Mouse (Mus musculus) limb, embryonic 11.5 days (tissue): ENCODE data around the gene Uimc1. TPM values are rescaled to one million over a fixed set of nuclear protein-coding genes. Genes with fewer than 3 reads are reported as not detected.
A peak's percentile ranks its signal among the peaks of the same experiment; 100 is the strongest.

Experiments
- ATAC-seq: fragments of 200-750 bp; cut with Nextera tagmentation; 2 replicates; pipeline ENCODE4 v1.8.0; 2017; ENCODE audit warnings: low read depth; ENCODE audit not compliant: insufficient number of reproducible peaks, low FRiP score, low TSS enrichment
- DNase-seq: peaks from one replicate; pipeline ENCODE4 v3.0.0-alpha.2; 2015; ENCODE audit warnings: low spot score
- H3K27ac ChIP-seq: fragments of 300-500 bp; sonication (generic); replicated peaks from 2 replicates; pipeline ENCODE4 v1.5.1; 2014; ENCODE audit warnings: low read depth, mild to moderate bottlenecking, low read length
- H3K27me3 ChIP-seq: fragments of 300-500 bp; sonication (generic); 2 replicates; pipeline ENCODE4 v1.6.1; 2014; ENCODE audit warnings: mild to moderate bottlenecking, low read length, mixed read lengths; ENCODE audit not compliant: control insufficient read depth, insufficient read depth
- H3K36me3 ChIP-seq: fragments of 300-500 bp; sonication (generic); 2 replicates; pipeline ENCODE4 v1.6.1; 2014; ENCODE audit warnings: mild to moderate bottlenecking, low read length, moderate library complexity, mixed read lengths; ENCODE audit not compliant: control insufficient read depth, insufficient read depth
- H3K4me1 ChIP-seq: fragments of 300-500 bp; sonication (generic); 2 replicates; pipeline ENCODE4 v1.6.1; 2014; ENCODE audit warnings: low read length, mixed read lengths; ENCODE audit not compliant: control insufficient read depth, insufficient read depth
- H3K4me2 ChIP-seq: fragments of 300-500 bp; sonication (generic); 2 replicates; pipeline ENCODE4 v1.6.1; 2014; ENCODE audit warnings: low read depth, mild to moderate bottlenecking, moderate library complexity; ENCODE audit not compliant: severe bottlenecking
- H3K4me3 ChIP-seq: fragments of 300-500 bp; sonication (generic); 2 replicates; pipeline ENCODE4 v1.5.1; 2014; ENCODE audit warnings: low read depth, low read length
- H3K9ac ChIP-seq: fragments of 300-500 bp; sonication (generic); 2 replicates; pipeline ENCODE4 v1.6.1; 2014; ENCODE audit warnings: mild to moderate bottlenecking, low read length
- H3K9me3 ChIP-seq: fragments of 300-500 bp; sonication (generic); 2 replicates; pipeline ENCODE4 v1.6.1; 2016; ENCODE audit warnings: low read length; ENCODE audit not compliant: control insufficient read depth
- WGBS: fragments of 180-500 bp; shearing (Covaris S2); extraction: QIAGEN DNeasy Blood & Tissue Kit; methylation state at CpG from one replicate; pipeline ENCODE4 v1.1.7; 2014; 5-methylcytosine and 5-hydroxymethylcytosine counted together
- polyA plus RNA-seq: library from polyadenylated mRNA; unstranded; fragments of >200 nt; fragmentation: Nextera tagmentation; extraction: Ambion mirVana; gene quantifications from 2 replicates; pipeline ENCODE4 v1.2.1, GENCODE M21; 2014

Uimc1 gene
- polyA plus RNA-seq, 1 experiment from 2014 or later, result 32.4 TPM

DNA sequence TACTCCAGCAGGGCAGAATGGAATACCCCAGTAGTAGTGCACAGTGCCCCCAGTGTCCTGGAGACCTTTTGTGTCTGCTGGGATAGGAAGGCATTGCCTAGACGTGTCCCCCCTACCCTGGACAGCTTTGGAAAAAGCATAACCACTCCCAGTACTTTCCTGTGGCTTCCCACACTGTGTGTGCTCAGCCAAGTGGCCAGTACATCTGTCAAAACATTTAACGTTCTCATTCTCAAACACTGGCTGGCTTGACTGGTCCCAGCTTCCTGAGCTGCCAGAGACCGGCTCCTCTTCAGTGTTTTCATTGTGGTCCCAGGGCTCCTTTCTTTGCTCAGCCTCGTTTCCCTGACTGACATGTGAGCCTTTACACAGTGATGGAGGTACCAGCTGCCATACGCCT, 24.5 kb downstream of the Uimc1 start:
- Histone ChIP-seq H3K9me3 (no peaks in the 10 kb centered on the region), H3K4me3 (no peak overlapping the region), H3K27me3 (no peaks in the 10 kb centered on the region), H3K27ac (no peak overlapping the region), H3K9ac (no peak overlapping the region), H3K4me1 (no peaks in the 10 kb centered on the region), H3K4me2 (no peak overlapping the region), H3K36me3 (no peaks in the 10 kb centered on the region)
- DNase-seq (no peak), ATAC-seq (no peak)
- 66% methylated on average over 5 of the region's 5 CpGs for WGBS

DNA sequence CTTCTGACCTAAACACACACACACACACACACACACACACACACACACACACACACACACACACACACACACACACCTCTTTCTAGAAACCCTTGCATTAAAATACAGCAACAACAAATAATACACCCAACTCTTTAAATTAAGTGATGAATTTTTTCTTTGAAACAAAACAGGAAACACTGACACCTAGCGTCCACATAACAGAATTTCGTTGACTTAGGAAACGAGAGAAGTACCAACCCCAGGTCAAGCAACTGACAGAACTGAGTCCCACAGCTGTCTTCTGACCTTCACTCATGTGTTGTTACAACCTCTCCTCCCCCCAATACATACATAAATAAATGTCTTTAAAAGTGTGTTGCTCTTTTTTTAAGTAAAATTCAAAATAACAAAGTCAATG, 28.8 kb downstream of the Uimc1 start:
- no peaks in the 10 kb centered on the region for H3K4me1 ChIP-seq
- H3K27ac ChIP-seq, result no peak overlapping the region
- ATAC-seq (no peak), DNase-seq (no peak)
- H3K9me3 ChIP-seq, result no peaks in the 10 kb centered on the region
- H3K4me2 ChIP-seq, result no peak overlapping the region
- WGBS, result 2% methylated on average over 3 of the region's 3 CpGs
- H3K36me3 ChIP-seq, result no peaks in the 10 kb centered on the region
- H3K27me3 ChIP-seq, result no peaks in the 10 kb centered on the region
- H3K4me3 ChIP-seq, result no peak overlapping the region
- H3K9ac ChIP-seq, result no peak overlapping the region

DNA sequence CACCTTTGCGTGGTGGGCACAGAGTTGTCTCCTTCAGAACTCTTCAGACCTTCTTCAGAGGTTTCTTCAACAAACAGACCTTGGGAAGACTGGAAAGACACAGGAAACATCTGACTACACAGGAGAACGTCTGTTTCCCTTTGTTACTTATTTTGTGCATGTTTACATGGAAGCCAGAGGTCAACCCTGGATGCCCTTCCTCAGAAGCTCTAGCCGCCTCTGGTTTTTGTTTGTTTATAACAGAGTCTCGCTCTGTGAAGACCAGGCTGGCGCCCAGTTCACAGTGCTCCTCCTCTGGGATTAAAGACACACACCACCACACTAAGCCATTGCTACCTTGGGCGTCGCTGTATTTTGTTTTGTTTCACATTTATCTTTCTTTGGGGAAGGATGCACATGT, 30.4 kb downstream of the Uimc1 start:
- Histone ChIP-seq H3K9ac (no peak overlapping the region), H3K36me3 (no peaks in the 10 kb centered on the region), H3K9me3 (no peaks in the 10 kb centered on the region), H3K27me3 (no peaks in the 10 kb centered on the region), H3K4me1 (no peaks in the 10 kb centered on the region), H3K4me2 (no peak overlapping the region), H3K4me3 (no peak overlapping the region), H3K27ac (no peak overlapping the region)
- no peak for DNase-seq
- no peak for ATAC-seq
- WGBS, result 56% methylated on average over 7 of the region's 7 CpGs

DNA sequence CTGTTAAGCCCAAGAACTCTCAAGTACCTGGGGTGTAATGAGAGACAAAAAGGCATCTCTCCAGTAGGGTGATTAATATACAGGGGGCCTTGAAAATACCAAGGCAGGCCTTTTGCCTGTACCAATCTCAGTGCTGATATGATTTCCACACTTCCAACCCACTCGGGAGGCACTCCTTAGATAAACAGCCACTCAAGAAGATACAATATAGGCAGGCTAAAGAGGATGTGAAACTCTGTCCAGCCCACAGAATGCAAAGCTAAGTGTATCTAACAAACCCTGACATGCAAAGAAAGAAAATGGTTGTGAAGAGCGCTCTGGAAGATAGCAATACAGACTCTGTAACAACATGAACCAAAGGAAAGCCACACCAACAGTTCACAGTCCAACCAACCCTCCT, 36.8 kb downstream of the Uimc1 start:
- no peak for ATAC-seq
- no peak for DNase-seq

DNA sequence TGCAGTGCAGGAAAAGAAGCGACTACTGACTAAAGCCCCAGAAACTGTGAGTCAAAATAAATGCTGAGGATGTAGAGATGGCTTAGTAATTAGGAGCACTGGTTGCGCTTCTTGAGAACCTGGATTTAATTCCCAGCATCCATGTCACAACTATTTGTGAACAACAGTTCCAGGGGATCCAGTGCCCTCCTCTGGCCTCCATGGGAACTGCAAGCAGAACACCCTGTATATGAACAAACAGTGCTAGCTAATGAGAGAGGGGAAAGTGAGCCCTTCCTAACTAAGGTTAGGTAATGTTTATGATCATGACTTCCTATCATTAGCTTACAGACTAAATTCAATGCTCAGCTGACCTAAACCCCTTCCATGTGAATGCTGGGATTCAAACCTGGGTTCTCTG, 42.1 kb downstream of the Uimc1 start:
- H3K4me1 ChIP-seq, result no peaks in the 10 kb centered on the region
- H3K27me3 ChIP-seq, result no peaks in the 10 kb centered on the region
- no peaks in the 10 kb centered on the region for H3K9me3 ChIP-seq
- H3K4me2 ChIP-seq, result no peak overlapping the region
- ATAC-seq, result no peak
- H3K4me3 ChIP-seq, result no peak overlapping the region
- 96% methylated on average over 2 of the region's 2 CpGs for WGBS
- DNase-seq, result peak; percentile 24
- H3K36me3 ChIP-seq, result 0 out of 2 replicates have a peak, but pooled peaks cover 3% of the 10 kb centered on the region
- H3K9ac ChIP-seq, result no peak overlapping the region
- no peak overlapping the region for H3K27ac ChIP-seq

More for the DNA sequence above, 36.8 kb downstream of the Uimc1 start:
- Histone ChIP-seq H3K9me3 (no peaks in the 10 kb centered on the region), H3K4me3 (no peak overlapping the region), H3K4me1 (no peaks in the 10 kb centered on the region), H3K9ac (no peak overlapping the region), H3K36me3 (no peaks in the 10 kb centered on the region), H3K27ac (no peak overlapping the region), H3K27me3 (no peaks in the 10 kb centered on the region), H3K4me2 (no peak overlapping the region)
- WGBS, result 96% methylated on average over 2 of the region's 2 CpGs

DNA sequence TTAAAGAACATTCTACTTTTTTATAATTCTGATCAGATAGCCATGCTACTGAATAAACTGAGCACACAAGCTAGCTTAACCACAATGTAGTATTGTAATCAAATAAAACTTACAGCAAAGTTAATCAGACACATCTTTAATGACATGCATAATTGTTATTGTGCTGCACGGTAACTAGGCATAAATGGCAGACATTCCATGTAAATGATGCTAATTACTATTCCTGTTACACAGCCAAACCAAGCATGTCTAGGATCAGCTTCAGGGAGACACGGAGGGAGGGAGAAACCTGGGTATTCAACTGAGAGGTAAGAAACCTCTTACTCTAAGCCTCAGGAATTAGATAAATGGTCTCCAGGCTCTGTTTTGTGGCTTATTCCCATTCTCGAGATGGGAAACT, 52.4 kb downstream of the Uimc1 start:
- no peaks in the 10 kb centered on the region; the same call in 1 of the 2 replicates for H3K36me3 ChIP-seq
- H3K4me3 ChIP-seq, result no peak overlapping the region
- H3K27ac ChIP-seq, result no peak overlapping the region
- WGBS, result 94% methylated on average over 3 of the region's 3 CpGs
- ATAC-seq (no peak), DNase-seq (no peak)
- H3K4me1 ChIP-seq, result no peaks in the 10 kb centered on the region
- no peaks in the 10 kb centered on the region for H3K9me3 ChIP-seq
- H3K9ac ChIP-seq, result no peak overlapping the region
- no peak overlapping the region for H3K4me2 ChIP-seq
- no peaks in the 10 kb centered on the region for H3K27me3 ChIP-seq

DNA sequence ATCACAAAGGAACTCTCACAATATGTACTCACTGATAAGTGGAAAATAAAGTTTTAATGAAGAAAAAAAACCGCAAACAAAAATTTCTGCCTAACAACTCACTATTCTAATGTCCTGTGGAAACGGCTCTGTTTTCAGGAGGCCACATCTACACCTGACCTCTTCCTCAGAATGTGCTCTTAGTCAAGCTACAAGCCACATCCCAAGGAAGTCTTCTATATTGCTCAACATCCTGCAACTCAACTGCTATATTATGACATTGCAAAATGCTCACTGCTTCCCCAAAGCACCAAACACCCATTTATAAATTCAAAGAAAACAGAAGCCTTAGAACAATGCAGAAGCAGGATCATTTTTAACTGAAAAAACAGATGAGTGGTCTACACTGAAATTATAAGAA, 60.1 kb downstream of the Uimc1 start:
- no peaks in the 10 kb centered on the region for H3K27me3 ChIP-seq
- no peak overlapping the region for H3K4me3 ChIP-seq
- H3K4me1 ChIP-seq, result no peaks in the 10 kb centered on the region
- H3K4me2 ChIP-seq, result no peak overlapping the region
- H3K27ac ChIP-seq, result no peak overlapping the region
- no peaks in the 10 kb centered on the region for H3K9me3 ChIP-seq
- H3K36me3 ChIP-seq, result no peaks in the 10 kb centered on the region; the same call in none of the 2 replicates
- DNase-seq (no peak), ATAC-seq (no peak)
- WGBS, result 97% methylated on average over 2 of the region's 2 CpGs
- H3K9ac ChIP-seq, result no peak overlapping the region

DNA sequence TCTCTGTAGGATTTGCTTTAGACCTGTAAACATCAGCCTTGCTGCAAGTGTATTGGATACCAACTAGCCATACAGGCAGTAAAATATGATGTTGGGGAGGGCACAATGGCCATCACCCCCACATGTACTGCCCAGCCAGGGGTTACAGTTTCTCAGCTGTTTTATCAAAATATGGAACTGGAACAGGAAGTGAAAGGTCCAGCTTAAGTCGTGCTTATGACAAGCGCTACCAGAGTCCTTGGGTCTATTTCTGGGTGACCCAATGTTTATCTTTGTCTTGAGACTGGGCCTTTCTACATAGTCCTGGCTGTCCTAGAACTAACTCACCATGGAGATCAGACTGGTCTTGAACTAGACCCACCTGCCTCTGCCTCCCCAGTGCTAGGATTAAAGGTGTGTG, 75.9 kb downstream of the Uimc1 start:
- H3K4me3 ChIP-seq, result no peak overlapping the region
- H3K36me3 ChIP-seq, result peaks cover 3% of the 10 kb centered on the region; the same call in 1 of the 2 replicates
- H3K27me3 ChIP-seq, result no peaks in the 10 kb centered on the region
- no peaks in the 10 kb centered on the region for H3K4me1 ChIP-seq
- no peak for ATAC-seq
- no peak overlapping the region for H3K9ac ChIP-seq
- no peak for DNase-seq
- H3K4me2 ChIP-seq, result no peak overlapping the region
- H3K27ac ChIP-seq, result no peak overlapping the region
- H3K9me3 ChIP-seq, result no peaks in the 10 kb centered on the region
- 95% methylated on average over 2 of the region's 2 CpGs for whole genome bisulfite sequencing

DNA sequence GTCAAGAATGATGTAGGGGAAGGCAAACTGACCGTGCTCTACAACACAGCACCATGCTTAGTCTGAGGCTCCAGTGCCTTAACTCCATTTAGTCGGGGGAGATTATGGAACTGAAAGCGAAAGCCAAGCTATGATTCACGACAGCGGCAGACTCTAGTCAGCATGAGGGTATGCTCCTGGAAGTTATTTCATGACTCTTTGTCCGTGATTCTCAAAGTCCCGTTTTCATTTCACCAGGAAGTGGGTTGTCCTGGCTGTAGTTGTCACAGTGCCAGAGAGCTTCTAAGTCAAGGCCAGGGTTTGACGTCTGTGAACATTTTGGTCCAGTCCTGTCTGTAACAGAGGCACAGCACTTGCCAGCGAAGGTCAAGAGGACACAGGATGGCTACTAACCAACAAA, 77.4 kb downstream of the Uimc1 start:
- Histone ChIP-seq H3K27ac (no peak overlapping the region), H3K9ac (no peak overlapping the region), H3K36me3 (no peaks in the 10 kb centered on the region), H3K4me1 (no peaks in the 10 kb centered on the region), H3K4me2 (no peak overlapping the region), H3K27me3 (no peaks in the 10 kb centered on the region), H3K4me3 (no peak overlapping the region), H3K9me3 (no peaks in the 10 kb centered on the region)
- 84% methylated on average over 9 of the region's 9 CpGs for WGBS
- DNase-seq (no peak), ATAC-seq (no peak)
